Mouse (Mus musculus) adrenal gland, adult 8-10 months (tissue): Measurements from ENCODE around the gene Ly6g6c. TPM values are rescaled to one million over a fixed set of nuclear protein-coding genes. Genes with fewer than 3 reads are reported as not detected.

Experiments
- DNase-seq: peaks from one replicate; pipeline ENCODE4 v3.0.0; 2022
- total RNA-seq, 4 experiments: library from RNA; stranded (reverse); gene quantifications; 2 replicates each; pipeline ENCODE4 v1.2.4; 2022

The Ly6g6c gene
- total RNA-seq, 4 experiments from 2014 or later: not detected

DNA sequence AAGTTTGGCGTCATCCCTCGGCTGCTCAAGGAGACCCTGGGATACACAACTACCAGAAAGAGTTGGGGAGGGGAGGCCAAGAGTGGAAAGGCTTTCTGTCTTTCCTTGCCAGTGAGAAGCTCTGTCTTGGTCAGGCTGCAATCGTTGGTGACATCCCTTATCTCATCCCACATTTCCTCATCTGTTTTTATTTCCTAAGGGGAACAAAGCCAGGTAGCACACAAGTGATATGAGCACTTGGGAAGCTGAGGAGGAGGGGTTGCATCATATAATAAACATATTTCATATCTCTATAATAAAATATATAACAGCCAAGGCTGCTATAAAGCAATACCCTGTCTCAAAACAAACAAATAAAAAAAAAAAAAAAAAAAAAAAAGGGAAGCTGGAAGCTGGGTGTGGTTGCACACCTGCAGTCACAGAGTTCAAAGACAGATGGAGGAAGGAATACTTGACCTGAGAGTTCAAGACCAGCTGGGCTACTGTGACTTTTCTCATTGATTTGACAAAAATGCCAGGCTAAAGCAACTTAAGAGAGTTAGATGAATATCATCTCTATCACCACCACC, 18.8 kb downstream of the Ly6g6c start:
- DNase-seq: no peak

- no peak for DNase-seq
These were observed 20.1 kb downstream of the Ly6g6c start, which contains the start of gene Ly6g6f for GRCm38 (mm10) chr17:35085208-35085865. Ly6g6f (minus strand) TSS chr17:35085610.

DNA sequence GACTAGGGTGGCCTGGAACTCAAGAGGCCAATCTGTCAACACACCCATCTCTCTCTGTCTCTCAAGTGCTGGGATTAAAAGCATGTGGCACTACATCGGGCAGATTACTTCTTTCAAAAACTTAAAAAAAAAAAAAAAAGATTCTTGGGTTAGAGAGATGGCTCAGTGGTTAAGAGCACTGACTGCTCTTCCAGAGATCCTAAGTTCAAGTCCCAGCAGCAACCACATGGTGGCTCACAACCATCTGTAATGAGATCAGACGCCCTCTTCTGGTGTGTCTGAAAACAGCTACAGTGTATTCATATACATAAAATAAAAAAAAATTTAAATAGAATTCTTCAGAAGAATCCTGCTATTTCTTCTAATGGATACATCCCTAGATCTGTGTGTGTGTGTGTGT, 23.0 kb downstream of the Ly6g6c start:
- DNase-seq: no peak

DNA sequence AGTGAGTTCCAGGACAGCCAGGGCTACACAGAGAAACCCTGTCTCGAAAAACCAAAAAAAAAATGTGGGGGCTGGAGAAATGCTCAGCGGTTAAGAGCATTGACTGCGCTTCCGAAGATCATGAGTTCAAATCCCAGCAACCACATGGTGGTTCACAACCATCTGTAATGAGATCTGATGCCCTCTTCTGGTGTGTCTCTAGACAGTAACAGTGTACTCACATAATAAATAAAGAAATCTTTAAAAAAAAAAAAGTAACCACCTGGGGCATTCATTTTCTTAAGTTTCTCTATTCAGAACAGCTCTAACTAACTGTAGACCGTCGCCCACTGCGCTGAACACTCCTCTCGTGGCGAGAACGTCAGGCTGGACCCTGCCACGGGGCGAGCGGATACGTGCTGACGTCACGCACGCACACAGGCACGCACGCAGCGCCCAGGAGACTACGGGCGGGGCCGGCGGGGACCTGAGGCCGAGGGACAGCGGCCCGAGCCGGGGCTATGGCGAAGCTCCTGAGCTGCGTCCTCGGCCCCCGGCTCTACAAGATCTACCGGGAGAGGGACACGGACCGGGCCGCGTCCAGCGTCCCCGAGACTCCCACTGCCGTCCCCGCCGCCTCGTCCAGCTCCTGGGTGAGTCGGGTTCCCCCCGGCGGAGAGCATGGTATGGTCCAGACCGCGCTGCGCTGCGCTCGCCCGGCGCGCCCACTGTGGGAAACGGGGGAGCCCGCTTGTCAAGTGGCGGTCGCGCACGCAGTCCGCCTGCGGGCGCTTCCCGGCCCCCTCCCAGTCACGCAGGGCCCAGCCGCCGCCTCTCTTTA, 23.8 kb downstream of the Ly6g6c start, which contains the start of gene Abhd16a:
TSS of gene Abhd16a (plus strand) at position 439 of the 820 bp plus-strand sequence.
- peak; percentile 90 for DNase-seq

- DNase-seq: peak; percentile 33
These were observed 25.2 kb downstream of the Ly6g6c start for GRCm38 (mm10) chr17:35090166-35090932.

DNA sequence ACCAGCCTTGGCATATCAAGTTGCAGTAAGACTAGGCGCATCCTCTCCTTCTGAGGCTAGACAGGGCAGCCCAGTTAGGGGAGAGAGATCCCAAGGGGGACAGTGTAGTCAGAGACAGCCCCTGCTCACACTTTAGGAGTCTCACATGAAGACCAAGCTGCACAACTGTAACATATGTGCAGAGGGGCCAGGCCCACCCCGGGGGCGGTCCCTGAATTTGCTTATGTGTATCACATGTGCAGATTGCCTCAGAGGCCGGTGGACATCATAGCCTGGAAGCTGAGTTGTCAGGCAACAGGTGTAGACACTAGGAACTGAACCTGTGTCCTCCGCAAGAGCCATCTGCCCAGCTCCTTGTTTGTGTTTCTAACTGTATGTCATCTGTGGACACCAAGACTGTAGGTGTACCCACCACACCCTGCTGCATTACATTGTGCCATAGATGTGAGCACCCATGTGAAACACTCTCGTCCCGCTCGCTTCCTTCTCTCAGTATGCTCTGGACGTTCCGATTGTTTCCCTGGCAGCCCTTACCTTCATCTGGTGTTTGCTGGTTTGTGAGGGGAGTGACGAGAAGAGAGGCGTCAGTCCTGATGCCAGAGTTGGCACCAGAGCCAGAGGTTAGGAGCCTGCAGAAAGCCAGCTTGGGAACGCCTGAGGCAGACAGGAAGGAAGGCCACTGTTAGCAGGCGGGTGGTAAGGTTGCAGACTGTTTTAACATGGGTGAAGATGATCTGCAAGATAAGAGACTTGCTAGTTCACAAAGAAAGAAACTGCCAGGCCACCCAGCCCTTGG, 27.4 kb downstream of the Ly6g6c start:
- no peak for DNase-seq

GRCm38 (mm10) chr17:35094475-35095365, 29.5 kb downstream of the Ly6g6c start:
- no peak for DNase-seq

GRCm38 (mm10) chr17:35096597-35096996, 31.4 kb downstream of the Ly6g6c start:
- DNase-seq: no peak

- DNase-seq: no peak
These were observed 32.0 kb downstream of the Ly6g6c start for GRCm38 (mm10) chr17:35097164-35097655.

GRCm38 (mm10) chr17:35100196-35100765, 35.1 kb downstream of the Ly6g6c start:
- no peak for DNase-seq

- no peak for DNase-seq
These were observed 36.0 kb downstream of the Ly6g6c start for GRCm38 (mm10) chr17:35101161-35101560.

DNA sequence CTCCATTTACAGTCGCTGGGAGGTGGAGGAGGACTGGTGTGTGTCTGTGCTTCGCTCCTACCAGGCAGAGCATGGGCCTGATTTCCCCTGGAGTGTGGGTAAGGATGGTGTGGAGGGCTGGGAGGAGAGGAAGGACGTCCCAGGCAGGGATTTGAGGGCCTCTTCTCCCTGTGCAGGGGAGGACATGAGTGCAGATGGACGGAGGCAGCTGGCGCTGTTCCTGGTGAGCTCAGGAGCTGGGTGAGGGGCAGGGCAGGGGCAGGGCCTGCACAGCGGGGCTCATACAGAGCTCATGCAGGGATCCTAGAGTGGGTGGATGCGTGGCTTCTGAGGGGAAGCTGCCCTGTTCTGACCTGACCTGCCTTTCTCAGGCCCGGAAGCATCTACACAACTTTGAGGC, 37.1 kb downstream of the Ly6g6c start:
- no peak for DNase-seq

GRCm38 (mm10) chr17:35103221-35103690, 38.1 kb downstream of the Ly6g6c start:
- DNase-seq: no peak

DNA sequence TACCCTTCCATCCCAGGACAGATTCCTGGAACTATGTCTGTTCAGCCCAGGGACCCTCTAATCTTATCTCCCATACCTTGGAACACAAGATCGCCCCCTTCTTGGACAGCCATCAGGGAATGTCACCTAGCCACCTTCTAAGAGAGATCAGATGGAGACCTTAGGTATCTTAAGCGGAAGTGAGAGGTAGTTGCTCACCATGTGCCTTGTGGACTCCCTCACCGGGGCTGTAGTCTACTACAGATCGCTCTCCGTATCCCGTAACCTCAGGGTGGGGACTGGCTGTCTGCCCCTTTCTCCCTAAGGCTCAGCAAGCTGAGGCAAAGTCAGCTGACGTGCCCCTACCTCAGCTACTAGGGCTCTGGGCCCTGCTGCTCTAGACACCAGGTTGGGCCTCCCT, 38.9 kb downstream of the Ly6g6c start:
- DNase-seq: no peak

DNA sequence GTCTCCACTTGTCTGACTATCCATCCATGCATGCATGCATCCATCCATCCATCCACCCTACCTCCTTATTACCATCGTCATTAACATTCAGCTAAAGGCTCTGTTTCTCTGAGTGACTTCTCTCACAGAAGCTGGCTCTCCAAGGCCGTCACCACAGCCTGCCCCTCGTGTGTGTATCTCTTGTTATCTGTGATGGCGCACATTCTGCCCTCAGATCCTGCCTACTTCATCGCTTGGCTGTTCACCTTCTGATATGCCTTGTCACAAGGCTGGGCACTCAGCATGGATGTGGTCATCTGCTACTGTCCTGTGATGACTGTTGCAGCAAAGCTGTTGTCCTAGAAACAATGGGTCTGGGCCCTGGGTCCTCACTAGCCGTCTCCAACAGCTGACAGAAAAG, 39.6 kb downstream of the Ly6g6c start:
- no peak for DNase-seq

DNA sequence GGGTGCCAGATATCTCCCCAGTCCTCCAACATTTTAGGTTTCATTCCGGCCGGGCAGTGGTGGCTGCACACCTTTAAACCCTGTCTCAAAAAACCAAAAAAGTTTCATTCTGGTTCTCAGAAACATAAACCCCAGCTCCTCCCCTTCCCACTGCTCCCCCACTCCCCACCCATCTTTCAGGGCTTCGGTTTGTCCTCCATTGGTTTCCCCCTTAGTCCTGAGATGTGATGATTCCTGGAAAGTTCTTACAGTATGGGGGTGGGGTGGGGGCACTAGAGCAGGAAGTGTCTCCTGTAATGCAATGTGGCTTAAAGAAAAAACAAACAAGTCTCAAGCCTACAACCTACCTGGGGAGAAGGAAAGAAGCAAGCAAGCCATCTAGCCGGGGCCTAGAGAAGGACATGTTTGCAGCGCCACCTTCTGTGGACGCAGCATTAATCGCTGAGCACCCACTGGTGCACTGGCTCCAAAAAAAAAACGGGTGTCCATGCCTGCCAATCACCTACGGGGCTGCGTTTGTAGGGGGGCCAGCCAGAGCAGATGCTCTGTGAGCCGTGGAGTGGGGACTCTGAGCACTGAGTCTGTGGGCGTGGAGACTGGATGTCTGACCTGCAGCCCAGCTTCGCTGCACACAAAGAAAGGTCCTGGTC, 40.7 kb downstream of the Ly6g6c start:
- DNase-seq: no peak

- DNase-seq: no peak
These were observed 41.3 kb downstream of the Ly6g6c start for GRCm38 (mm10) chr17:35106522-35106921.

DNA sequence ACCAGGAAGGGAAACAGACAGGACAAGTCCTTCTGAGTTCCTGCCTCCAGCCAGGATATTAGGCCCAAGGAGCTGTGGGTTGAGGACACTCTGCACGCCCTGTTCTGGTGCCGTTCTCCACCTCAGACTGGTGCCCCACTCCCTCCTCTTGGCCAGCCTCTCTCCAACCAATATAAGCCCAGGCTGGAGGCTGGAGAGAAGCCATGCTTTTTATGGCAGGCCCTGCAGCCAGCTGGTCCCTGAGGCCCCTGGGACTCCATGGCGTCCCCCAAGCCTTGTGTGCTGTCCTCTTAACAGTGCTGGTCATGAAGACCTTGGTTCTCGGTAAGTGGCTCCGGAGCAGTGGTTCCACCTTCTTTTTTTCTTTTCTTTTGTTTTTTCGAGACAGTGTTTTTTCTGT, 42.9 kb downstream of the Ly6g6c start, which contains the start of gene Ly6g5c:
TSS of gene Ly6g5c (plus strand) at position 183 of the 400 bp plus-strand sequence.
- no peak for DNase-seq

- DNase-seq: no peak
These were observed 46.6 kb downstream of the Ly6g6c start for GRCm38 (mm10) chr17:35111774-35112173.
